Mouse (Mus musculus): Measurements from ENCODE around the gene Lenep.

The Lenep gene

GRCm38 (mm10) chr3:89367338-89367737 is 35.3 kb downstream of the Lenep start:
- DNase-seq, result no peak

- no peak for DNase-seq
These were observed 36.8 kb downstream of the Lenep start for GRCm38 (mm10) chr3:89365486-89366414.

DNA sequence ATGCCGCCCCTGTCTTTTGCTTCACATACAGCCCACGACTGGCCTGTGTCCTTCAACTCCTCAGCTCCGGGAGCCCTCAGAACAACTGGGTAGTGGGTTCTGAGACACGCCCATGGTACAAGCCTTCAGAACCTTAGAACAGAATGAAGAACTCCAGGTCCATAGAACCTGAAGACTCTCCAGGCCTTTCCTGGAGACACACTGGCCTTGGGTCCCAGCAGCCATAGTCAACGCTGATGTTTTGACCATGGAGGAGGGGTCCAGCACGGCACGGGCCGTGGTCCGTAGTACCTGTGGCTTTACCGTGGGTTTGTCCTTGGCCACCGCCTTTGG is 37.5 kb downstream of the Lenep start, which contains the start of gene Dcst1:
Dcst1 (minus strand) TSS at position 101 of the 333 bp plus-strand sequence.
- no peak for DNase-seq

- no peak for DNase-seq
These were observed 38.0 kb downstream of the Lenep start for GRCm38 (mm10) chr3:89364631-89365030.

DNA sequence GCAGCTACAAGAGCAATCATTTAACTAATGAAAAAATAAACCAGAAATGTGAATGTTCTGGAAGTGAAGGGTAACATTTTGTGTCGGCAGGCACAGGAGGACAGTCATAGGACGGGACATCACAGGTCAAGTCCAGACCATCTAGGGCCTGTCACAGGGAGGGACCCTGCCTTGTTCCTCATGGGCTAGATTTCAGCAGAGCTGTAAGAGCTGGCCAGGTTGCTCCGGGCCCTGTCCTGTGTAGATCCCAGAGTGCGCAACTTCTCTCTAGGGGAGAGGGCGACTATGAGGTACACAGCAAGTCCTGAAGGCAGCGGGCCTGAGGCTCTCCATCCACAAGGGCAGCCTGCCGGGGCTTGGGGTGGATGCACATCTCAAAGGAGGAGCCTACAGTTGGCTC is 40.9 kb downstream of the Lenep start, which contains the start of gene Dcst2:
Dcst2 (plus strand) TSS at position 301 of the 400 bp plus-strand sequence.
- DNase-seq, result no peak

GRCm38 (mm10) chr3:89360237-89360636 is 42.4 kb downstream of the Lenep start:
- DNase-seq, result no peak

- DNase-seq, result no peak
These were observed 43.0 kb downstream of the Lenep start for GRCm38 (mm10) chr3:89359630-89360029.

GRCm38 (mm10) chr3:89356029-89356428 is 46.6 kb downstream of the Lenep start:
- DNase-seq, result no peak

DNA sequence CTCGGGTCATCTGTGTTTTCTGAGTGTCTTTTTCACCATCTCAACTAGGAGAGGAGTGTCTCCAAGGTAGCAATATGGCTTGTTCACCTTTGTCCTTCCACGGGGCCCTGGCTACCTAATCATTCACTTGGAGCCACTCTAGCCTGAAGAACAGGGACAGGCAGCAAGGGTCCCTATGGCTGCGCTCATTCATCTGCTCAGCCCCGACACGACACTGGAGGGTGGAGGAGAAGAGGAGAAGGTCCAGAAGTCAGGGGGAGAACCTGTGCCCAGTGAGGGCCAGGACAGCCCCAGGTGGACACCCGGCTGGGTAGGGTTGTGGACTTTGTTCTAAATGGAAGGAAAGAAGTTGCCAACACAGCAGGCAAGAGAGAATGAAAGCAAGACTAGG is 47.1 kb downstream of the Lenep start:
- DNase-seq, result no peak

- DNase-seq, result peak; percentile 77
These were observed 47.6 kb downstream of the Lenep start for GRCm38 (mm10) chr3:89354816-89355511.

DNA sequence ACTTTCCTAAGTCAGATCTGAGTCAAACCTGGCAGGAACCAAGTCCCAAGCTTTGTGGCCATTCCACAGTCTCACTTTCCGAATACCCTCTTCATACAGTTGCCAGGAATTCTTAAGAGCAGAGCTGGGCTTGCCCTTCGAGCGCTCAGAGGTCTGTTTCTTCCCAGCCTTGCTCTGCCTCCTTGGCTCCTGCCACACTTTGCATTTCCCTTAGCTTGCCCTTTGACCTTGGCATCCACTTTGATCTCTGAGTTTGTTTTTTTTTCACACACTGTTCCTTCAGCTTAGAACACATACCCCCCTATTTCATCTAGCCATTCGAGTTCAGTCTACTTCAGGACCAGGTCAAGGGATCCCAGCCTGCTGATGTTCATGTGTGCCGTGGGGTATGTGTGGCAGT is 51.3 kb downstream of the Lenep start:
- no peak for DNase-seq
